Mouse (Mus musculus) activated CD4-positive, CD25-positive, alpha-beta regulatory T cell, adult 4 months (primary cell): ENCODE measurements around the gene Gbx2. TPM values are rescaled to one million over a fixed set of nuclear protein-coding genes. Genes with fewer than 3 reads are reported as not detected.

Experiments
- ATAC-seq: one replicate; pipeline ENCODE4 v1.8.0; 2017
- polyA plus RNA-seq, 2 experiments: library from polyadenylated mRNA; unstranded; fragments of 100-300 nt; shearing (Covaris generic); gene quantifications; one replicate each; pipeline ENCODE4 v1.2.1; 2017

Gene Gbx2
- polyA plus RNA-seq, 2 experiments from 2014 or later, result not detected

- no peak for ATAC-seq
Observed at GRCm38 (mm10) chr1:89902236-89902635, 28.7 kb downstream of the Gbx2 start.

GRCm38 (mm10) chr1:89901381-89901780 lies 29.6 kb downstream of the Gbx2 start:
- ATAC-seq, result no peak

GRCm38 (mm10) chr1:89899761-89900445 lies 31.1 kb downstream of the Gbx2 start:
- ATAC-seq, result no peak

GRCm38 (mm10) chr1:89899036-89899435 lies 31.9 kb downstream of the Gbx2 start:
- ATAC-seq, result no peak

- no peak for ATAC-seq
Observed at GRCm38 (mm10) chr1:89895801-89896200, 35.2 kb downstream of the Gbx2 start.

- no peak for ATAC-seq
Observed at GRCm38 (mm10) chr1:89892281-89892680, 38.7 kb downstream of the Gbx2 start.

GRCm38 (mm10) chr1:89891400-89891799 lies 39.6 kb downstream of the Gbx2 start:
- no peak for ATAC-seq

- no peak for ATAC-seq
Observed at GRCm38 (mm10) chr1:89885696-89886095, 45.3 kb downstream of the Gbx2 start.

GRCm38 (mm10) chr1:89884335-89884734 lies 46.6 kb downstream of the Gbx2 start:
- no peak for ATAC-seq

- ATAC-seq, result no peak
Observed at GRCm38 (mm10) chr1:89880834-89881233, 50.1 kb downstream of the Gbx2 start.

GRCm38 (mm10) chr1:89880193-89880592 lies 50.8 kb downstream of the Gbx2 start:
- ATAC-seq, result no peak

- ATAC-seq, result no peak
Observed at GRCm38 (mm10) chr1:89878496-89878895, 52.5 kb downstream of the Gbx2 start.

Other genes starting within 250 kb of the Gbx2 start
- gene Asb18, start 83.5 kb upstream of the Gbx2 start, polyA plus RNA-seq, result not detected
- gene Iqca, start 222.2 kb upstream of the Gbx2 start, polyA plus RNA-seq, result not detected